Mouse (Mus musculus) ovary, adult 18-20 months (tissue): ENCODE results near the gene Tpst1.
"Not testable (repeated sequence)": the region's sequence is repeated elsewhere in the genome, so short reads cannot be mapped to it uniquely, and the experiment has no call there.

Source experiments
- DNase-seq: peaks from one replicate; pipeline ENCODE4 v3.0.0; 2022; ENCODE audit warnings: low spot score, mixed read lengths

Gene Tpst1

GRCm38 (mm10) chr5:130073026-130073425 lies at the start of gene Tpst1:
TSS of gene Tpst1 (plus strand) at chr5:130073326.
- DNase-seq: no peak

GRCm38 (mm10) chr5:130023767-130024539 lies 49.2 kb upstream of the Tpst1 start:
- peak; percentile 89 for DNase-seq

GRCm38 (mm10) chr5:130027134-130027533 lies 46.0 kb upstream of the Tpst1 start:
- no peak for DNase-seq

GRCm38 (mm10) chr5:130027696-130028095 lies 45.4 kb upstream of the Tpst1 start:
- no peak for DNase-seq

- DNase-seq: peak; percentile 58
Measured at GRCm38 (mm10) chr5:130029142-130029897, 43.8 kb upstream of the Tpst1 start, which contains the start of the genes Asl and Crcp. TSS of gene Asl (minus strand) at chr5:130029247. TSS of gene Crcp (plus strand) at chr5:130029290.

GRCm38 (mm10) chr5:130031410-130032390 lies 41.4 kb upstream of the Tpst1 start:
- DNase-seq: no peak

GRCm38 (mm10) chr5:130033869-130034268 lies 39.3 kb upstream of the Tpst1 start:
- DNase-seq: no peak

GRCm38 (mm10) chr5:130036300-130036699 lies 36.8 kb upstream of the Tpst1 start:
- DNase-seq: not testable (repeated sequence)

GRCm38 (mm10) chr5:130037752-130038455 lies 35.2 kb upstream of the Tpst1 start:
- DNase-seq: no peak

- DNase-seq: no peak
Measured at GRCm38 (mm10) chr5:130040797-130041196, 32.3 kb upstream of the Tpst1 start.

GRCm38 (mm10) chr5:130041262-130041661 lies 31.9 kb upstream of the Tpst1 start:
- no peak for DNase-seq

- DNase-seq: no peak
Measured at GRCm38 (mm10) chr5:130043741-130044140, 29.4 kb upstream of the Tpst1 start.

- DNase-seq: peak; percentile 40
Measured at GRCm38 (mm10) chr5:130044201-130044695, 28.9 kb upstream of the Tpst1 start.

GRCm38 (mm10) chr5:130046100-130046499 lies 27.0 kb upstream of the Tpst1 start:
- no peak for DNase-seq

- DNase-seq: no peak
Measured at GRCm38 (mm10) chr5:130046589-130046988, 26.5 kb upstream of the Tpst1 start.

- DNase-seq: no peak
Measured at GRCm38 (mm10) chr5:130047013-130047412, 26.1 kb upstream of the Tpst1 start.

GRCm38 (mm10) chr5:130048786-130049520 lies 24.2 kb upstream of the Tpst1 start:
- no peak for DNase-seq

- no peak for DNase-seq
Measured at GRCm38 (mm10) chr5:130050416-130050815, 22.7 kb upstream of the Tpst1 start.

GRCm38 (mm10) chr5:130051073-130051860 lies 21.9 kb upstream of the Tpst1 start:
- no peak for DNase-seq

- no peak for DNase-seq
Measured at GRCm38 (mm10) chr5:130052510-130052909, 20.6 kb upstream of the Tpst1 start.
